Mouse (Mus musculus) neutrophil, adult 5-6 weeks (primary cell): ENCODE data around the gene Npas3. TPM values are rescaled to one million over a fixed set of nuclear protein-coding genes. Genes with fewer than 3 reads are reported as not detected.

Source experiments
- ATAC-seq: fragments of 151-379, 151-347 bp; 2 replicates; pipeline ENCODE4 v1.8.0; 2017; ENCODE audit warnings: mild to moderate bottlenecking, moderate TSS enrichment; ENCODE audit not compliant: insufficient number of reproducible peaks, poor library complexity, low FRiP score, severe bottlenecking; ENCODE audit errors: extremely low read depth
- total RNA-seq: library from RNA; stranded (forward); fragments of 200-1000 nt; gene quantifications from 2 replicates; pipeline ENCODE4 v1.2.3, GENCODE M21; 2017

The Npas3 gene
- total RNA-seq, 1 experiment from 2014 or later = not detected

DNA sequence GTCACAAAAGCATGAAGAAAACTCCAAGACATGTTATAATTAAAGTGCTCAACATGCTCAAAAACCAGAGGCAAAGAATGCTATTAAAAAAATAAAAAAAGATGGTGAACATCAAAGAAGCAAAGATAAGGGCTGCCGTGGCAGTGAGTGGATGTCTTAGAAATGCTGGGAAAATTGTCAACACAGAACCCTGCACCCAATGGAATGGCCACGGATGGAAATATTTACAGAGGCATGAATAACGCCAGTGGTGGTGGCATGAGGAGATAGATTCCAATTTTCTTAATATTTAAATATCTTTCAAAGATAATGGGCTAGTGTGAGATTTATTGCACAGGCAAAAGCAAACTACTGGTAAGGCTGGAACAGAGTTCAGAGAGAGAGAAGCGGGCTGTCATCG lies 628.2 kb downstream of the Npas3 start:
- no peak for ATAC-seq

DNA sequence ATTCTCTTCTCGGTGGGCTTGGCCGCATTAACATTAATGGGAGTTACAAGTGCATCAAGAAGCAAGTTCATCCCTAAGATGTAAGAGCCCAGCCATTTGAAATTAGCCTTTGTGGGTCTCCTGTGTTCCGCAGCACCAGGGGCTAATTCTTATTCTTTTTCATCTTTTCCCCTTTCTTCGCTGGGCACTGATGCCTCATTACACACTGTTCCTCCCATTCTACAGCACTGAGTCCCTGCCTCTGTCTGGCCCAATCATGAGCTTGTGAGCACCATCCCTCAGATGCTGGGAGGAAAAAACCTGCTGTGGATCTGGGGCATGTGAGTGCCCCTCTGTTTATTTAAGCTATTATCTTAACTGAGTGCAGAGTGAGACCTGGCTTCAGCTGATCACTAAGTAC lies 633.2 kb downstream of the Npas3 start:
- ATAC-seq = no peak

GRCm38 (mm10) chr12:53882863-53883262 lies 634.4 kb downstream of the Npas3 start:
- no peak for ATAC-seq

DNA sequence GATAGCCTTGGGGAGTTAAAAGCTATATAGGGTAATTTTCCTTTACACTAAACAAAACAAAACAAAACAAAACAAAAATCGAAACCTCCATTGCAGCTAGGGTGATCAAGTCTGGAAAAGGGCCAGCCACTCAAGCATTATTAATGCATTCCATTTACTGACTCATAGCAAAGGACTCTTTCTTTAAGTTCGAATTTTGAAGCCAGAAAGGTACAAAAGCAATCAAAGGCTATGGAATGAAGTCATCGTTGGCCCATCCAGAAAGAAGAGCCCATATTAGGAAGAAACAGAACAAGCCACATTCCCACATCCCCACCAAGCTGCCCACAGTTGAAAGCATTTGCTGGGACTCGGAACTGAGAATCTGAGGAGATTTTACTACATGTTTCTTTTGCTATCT lies 640.1 kb downstream of the Npas3 start:
- no peak for ATAC-seq

DNA sequence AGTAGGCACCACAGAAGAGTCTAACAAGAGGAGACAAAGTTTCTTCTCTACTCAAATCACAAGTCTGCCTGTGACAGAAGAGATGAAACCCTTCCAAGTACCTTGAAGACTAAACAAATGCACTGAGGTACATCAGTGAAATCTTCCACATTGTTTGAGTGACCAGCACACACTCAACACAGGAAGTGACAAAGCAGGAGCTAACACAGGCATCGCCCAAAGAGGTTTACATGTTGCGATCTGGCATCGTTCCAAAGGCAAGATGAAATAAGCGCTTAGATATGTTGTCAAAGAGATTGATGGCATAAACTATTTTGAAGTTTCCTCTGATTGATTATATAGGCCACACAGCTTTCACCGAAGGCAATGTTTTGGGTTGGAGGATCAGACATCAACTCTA lies 647.4 kb downstream of the Npas3 start:
- ATAC-seq = no peak

GRCm38 (mm10) chr12:53908761-53909160 lies 660.3 kb downstream of the Npas3 start:
- no peak for ATAC-seq

DNA sequence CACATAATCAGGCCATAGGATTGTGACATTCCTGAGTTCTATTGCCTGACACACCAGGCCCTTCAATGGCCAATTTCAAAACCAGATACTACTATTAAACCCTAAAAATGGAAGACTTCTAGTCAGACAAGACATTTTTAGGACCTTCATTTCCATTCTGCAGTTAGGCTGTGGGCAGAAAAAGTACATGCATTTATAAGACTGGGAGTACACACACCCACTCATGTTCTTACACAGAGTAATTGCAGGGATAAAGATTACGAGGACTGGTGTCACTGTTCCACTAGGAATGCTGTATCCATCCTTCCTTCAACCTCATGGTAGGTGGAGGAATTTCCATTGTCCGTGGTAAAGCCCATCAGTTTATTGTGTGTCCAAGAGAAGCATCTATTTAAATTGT lies 661.7 kb downstream of the Npas3 start:
- no peak for ATAC-seq

DNA sequence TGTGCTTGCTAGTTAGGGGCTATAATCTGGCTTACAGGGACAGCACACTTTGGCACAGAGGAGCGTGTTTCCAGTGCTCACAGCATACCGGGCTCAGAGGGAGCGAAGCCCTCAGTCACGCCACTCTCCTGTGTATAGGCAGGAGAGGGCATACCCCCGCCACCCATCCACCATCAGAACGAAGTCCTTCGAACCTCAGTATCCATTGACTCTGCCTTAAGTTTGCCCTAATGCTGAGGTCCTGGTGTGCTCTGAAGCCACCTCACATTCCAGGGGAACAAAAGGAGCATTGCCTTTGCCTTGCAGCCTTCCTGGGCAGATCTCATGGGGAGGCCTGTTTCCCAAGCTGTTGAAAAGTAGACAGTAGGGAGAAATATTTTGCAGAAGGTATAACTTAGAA lies 673.7 kb downstream of the Npas3 start:
- no peak for ATAC-seq

GRCm38 (mm10) chr12:53948826-53949225 lies 700.3 kb downstream of the Npas3 start:
- no peak for ATAC-seq

DNA sequence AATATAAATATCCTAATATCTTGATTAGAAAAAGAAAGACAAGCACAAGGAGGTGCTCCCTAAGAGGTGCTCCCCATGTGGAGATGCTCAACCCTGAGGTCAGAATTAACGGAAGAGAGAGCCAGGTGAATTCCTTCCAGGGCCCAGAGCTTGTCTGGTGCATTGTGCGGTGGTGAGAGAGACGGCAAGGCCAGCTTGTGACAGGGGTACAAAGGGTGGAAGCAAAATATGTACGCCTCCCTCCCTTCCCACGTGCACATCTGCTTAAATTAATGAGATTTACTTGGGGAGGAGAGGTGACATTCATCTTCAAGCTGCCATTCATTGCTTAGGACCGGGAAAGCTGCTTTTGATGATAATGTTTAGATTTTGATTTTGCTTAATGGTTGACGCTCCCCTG lies 713.5 kb downstream of the Npas3 start:
- ATAC-seq = no peak

GRCm38 (mm10) chr12:53963534-53963933 lies 715.1 kb downstream of the Npas3 start:
- ATAC-seq = no peak

GRCm38 (mm10) chr12:53969378-53970174 lies 721.1 kb downstream of the Npas3 start:
- ATAC-seq = no peak

DNA sequence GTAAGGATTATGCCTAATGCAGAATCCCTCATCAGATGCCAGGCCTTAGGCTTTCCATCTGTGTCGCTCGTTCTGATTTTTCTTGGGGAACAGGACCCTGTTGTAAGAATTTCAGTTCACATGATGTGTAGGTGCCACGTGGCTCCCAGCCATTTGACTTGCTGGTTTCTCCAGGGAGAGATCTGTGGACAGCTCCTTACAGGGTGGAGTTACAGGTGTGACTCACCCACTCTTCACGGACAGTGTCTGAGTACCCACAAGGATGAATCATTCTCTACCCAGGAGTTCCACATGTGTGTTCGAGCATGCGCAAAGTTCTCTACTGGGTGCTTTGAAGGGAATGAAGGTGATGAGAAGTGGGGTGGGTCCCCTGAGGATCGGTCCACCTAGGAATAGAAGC lies 722.2 kb downstream of the Npas3 start:
- ATAC-seq = no peak

GRCm38 (mm10) chr12:53973414-53973813 lies 724.9 kb downstream of the Npas3 start:
- no peak for ATAC-seq

DNA sequence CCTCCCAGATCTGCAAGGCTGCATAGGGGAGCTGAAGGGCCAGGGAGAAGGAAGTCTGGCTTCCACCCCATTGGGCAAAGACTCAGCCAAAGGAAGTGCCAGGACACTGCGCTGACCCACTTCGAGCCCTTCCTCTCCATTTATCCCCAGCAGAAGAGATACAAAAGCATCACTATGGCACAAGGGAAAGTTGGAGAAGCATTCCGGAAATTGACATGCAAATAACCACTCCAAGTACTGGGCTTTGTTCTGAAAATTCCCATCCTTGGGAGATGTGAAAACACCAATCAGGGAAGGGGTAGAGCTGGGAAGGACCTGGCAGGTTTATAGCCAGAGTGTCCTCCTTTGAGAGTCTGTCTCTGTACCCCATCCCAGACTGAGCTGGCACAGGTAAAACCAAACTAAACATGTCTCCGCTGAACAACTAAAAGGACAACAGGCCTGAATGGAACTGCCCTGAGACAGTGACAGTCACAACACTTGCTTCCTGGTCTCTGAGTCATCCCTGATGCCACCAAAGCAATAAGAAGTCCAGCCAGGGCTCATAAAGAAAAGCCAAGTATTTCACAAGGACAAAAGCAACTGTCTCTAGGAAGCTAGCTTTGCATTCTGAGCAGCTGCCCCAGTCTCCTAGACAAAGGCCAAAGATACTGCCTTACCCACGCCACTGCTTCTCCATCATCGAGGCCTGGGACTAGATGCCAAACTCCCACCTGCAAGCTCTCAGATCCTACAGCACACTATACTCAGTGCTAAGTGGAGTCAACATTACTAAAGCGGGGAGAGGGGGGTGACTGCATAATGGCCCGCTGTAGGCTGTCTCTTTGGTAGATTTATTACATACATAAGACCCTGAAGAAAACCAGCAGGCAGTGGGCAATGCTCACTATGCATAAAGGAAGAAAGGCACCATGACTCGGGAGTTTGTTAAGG lies 733.4 kb downstream of the Npas3 start:
- no peak for ATAC-seq

DNA sequence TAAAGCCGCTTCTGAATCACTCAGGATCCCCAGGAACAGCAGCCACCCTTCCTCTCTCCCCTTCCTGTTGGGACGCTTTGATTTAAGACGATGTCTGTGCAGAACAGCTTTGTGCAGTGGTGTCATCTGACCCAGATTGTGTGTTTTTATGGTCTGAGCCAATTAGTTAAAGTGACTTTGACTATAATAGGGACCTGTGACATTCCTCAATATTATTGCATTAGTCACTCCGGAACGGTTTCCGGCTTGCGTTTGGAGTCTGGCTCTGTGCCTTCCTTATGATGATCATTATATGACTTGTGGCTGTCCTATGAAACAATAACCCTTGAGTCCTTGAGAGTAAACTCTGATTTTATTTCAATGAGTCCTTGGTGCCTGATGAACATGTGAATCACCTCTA lies 735.5 kb downstream of the Npas3 start:
- ATAC-seq = no peak

- ATAC-seq = no peak
Measured at GRCm38 (mm10) chr12:53985851-53986842, 737.7 kb downstream of the Npas3 start.

DNA sequence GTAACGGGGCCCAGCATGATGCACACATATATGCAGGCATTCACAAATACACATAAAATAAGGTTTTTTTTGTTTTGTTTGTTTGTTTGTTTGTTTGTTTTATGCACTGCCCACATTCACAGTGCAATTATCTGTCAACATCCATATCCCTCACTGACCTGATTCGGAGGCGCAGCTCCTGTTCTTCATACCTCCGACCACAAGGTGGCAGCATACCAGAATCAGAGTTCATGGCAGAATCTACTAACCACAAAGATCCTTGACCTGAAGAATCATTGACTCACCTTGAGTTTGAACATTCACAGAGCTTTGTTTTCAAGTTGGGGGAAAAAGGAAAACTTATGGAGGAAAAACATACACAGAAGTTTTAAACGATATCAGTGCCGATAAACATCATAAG lies 743.9 kb downstream of the Npas3 start:
- no peak for ATAC-seq

DNA sequence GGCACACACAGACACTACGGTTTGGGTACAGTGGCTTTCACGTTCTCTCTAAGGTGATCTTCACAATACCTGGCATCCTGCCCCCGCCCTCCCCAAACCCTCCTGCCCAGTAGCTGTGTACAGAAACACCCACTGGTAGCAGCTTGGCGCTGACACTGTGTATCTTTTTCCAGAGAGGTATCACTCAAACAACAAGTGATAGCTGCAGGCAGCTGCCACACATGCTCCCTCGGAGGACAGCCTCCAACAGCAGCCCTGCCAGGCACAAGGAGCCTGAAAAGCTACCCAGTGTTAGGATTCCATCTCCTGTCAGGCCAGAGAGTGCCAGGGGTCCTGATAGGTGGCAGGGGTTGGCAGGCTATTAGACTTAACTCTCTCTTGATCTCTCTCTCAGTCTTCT lies 747.2 kb downstream of the Npas3 start:
- ATAC-seq = no peak
